In the genomic region with DNA sequence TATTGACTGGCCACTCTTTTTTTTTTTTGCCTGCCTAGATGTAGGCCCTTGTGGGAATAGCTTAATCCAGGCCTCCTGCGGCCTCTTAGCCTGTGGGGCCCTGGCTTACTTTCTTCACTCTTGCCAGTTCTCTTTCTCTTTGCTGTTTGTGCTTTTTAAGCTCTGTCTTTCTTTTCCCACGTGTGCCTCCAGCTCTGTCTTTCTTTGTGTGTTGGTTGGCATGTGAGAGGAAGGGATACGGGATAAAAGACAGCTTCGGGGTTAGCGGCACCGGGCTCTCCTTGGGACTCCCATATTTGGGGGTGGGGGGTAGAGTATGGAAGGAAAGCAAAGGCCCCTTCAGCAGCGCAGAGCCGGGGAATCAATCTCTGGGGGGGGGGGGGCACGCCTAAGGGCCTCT, we compare ENCODE assay signal across 22 mouse cellular contexts.
DNase-seq lines count a peak whose midpoint lies in the region; ATAC-seq and TF ChIP-seq lines count a peak whose summit lies in the region.
"Had no signal": no experiment of that assay in that cellular context is flagged by ENCODE, and none has a peak within 500 bp of the region (broad histone marks: within the 10 kb centered on the region; RNA-seq: fewer than 3 reads in every experiment).

No protein-coding gene starts in this region.

- H3K36me3 ChIP-seq in hindbrain, embryonic 10.5 days = no peaks in the 10 kb centered on the region
- H3K36me3 ChIP-seq in hindbrain, postnatal 0 days (ENCODE audit: insufficient read depth, low read length) = no peaks in the 10 kb centered on the region
- no peaks in the 10 kb centered on the region for H3K36me3 ChIP-seq in midbrain, embryonic 14.5 days (ENCODE audit: control insufficient read depth, insufficient read depth, low read length)
- no peaks in the 10 kb centered on the region for H3K36me3 ChIP-seq in midbrain, postnatal 0 days (ENCODE audit: insufficient read depth, low read length)
- no peaks in the 10 kb centered on the region for H3K36me3 ChIP-seq in forebrain, embryonic 14.5 days (ENCODE audit: control insufficient read depth, insufficient read depth, low read length)
- no peaks in the 10 kb centered on the region for H3K36me3 ChIP-seq in limb, embryonic 15.5 days
- H3K36me3 ChIP-seq: embryonic facial prominence, embryonic 12.5 days; midbrain, embryonic 12.5 days; stomach, embryonic 15.5 days had no signal

- ATAC-seq in hindbrain, postnatal 0 days = no peak
- no peak for ATAC-seq in midbrain, embryonic 14.5 days (ENCODE audit: low FRiP score, low TSS enrichment)
- ATAC-seq in midbrain, postnatal 0 days (ENCODE audit: low FRiP score) = no peak
- peak; percentile 29; the same call in 1 of the 2 replicates for ATAC-seq in forebrain, embryonic 14.5 days
- no peak for ATAC-seq in limb, embryonic 15.5 days (ENCODE audit: insufficient number of reproducible peaks, low FRiP score, low TSS enrichment, low read depth)
- ATAC-seq: CD4-positive, CD25-positive, alpha-beta regulatory T cell, adult 4 months; hindbrain, embryonic 16.5 days; intestine, embryonic 16.5 days had no signal

- DNase-seq in hindbrain, embryonic 10.5 days (ENCODE audit: low spot score) = no peak
- DNase-seq in hindbrain, postnatal 0 days (ENCODE audit: low spot score) = no peak
- no peak for DNase-seq in midbrain, embryonic 14.5 days
- no peak for DNase-seq in midbrain, postnatal 0 days (ENCODE audit: low spot score)
- peak; percentile 45 for DNase-seq in forebrain, embryonic 14.5 days (ENCODE audit: low spot score)
- no peak for DNase-seq in ovary, postnatal 14 days (ENCODE audit: low spot score)
- DNase-seq in spleen, postnatal 36 days (ENCODE audit: low spot score in 2 of 2) = no peak
- DNase-seq: cerebellum, adult 11-12 months; cerebellum, postnatal 10 days; gastrocnemius, postnatal 10 days; heart, adult 11 months; right cerebral cortex, postnatal 4 days; thymus, postnatal 36 days had no signal

- H3K4me2 ChIP-seq in hindbrain, postnatal 0 days (ENCODE audit: low read depth, low read length) = no peak overlapping the region
- no peak overlapping the region for H3K4me2 ChIP-seq in midbrain, embryonic 14.5 days (ENCODE audit: low read length)
- H3K4me2 ChIP-seq in midbrain, postnatal 0 days (ENCODE audit: low read depth, low read length, poor library complexity, severe bottlenecking) = no peak overlapping the region
- no peak overlapping the region for H3K4me2 ChIP-seq in forebrain, embryonic 14.5 days (ENCODE audit: low read length)
- no peak overlapping the region for H3K4me2 ChIP-seq in limb, embryonic 15.5 days
- H3K4me2 ChIP-seq: embryonic facial prominence, embryonic 12.5 days; heart, embryonic 11.5 days; midbrain, embryonic 12.5 days; stomach, embryonic 15.5 days had no signal

- no peak for TF ChIP-seq CTCF in hindbrain, postnatal 0 days (IDR thresholded peaks at IDR 0.05; ENCODE audit: low read depth)
- no peak for TF ChIP-seq CTCF in midbrain, postnatal 0 days (IDR thresholded peaks at IDR 0.05)

- H3K9ac ChIP-seq in hindbrain, postnatal 0 days (replicated peaks; ENCODE audit: low read length) = no peak overlapping the region
- no peak overlapping the region for H3K9ac ChIP-seq in midbrain, embryonic 14.5 days (replicated peaks; ENCODE audit: low read length)
- no peak overlapping the region for H3K9ac ChIP-seq in midbrain, postnatal 0 days (replicated peaks; ENCODE audit: low read length, poor library complexity, severe bottlenecking)
- H3K9ac ChIP-seq in forebrain, embryonic 14.5 days (ENCODE audit: low read length) = no peak overlapping the region
- H3K9ac ChIP-seq in limb, embryonic 15.5 days = no peak overlapping the region
- H3K9ac ChIP-seq: embryonic facial prominence, embryonic 12.5 days; midbrain, embryonic 12.5 days; stomach, embryonic 15.5 days had no signal

- 0 out of 2 replicates have a peak, but pooled peaks cover 4% of the 10 kb centered on the region for H3K27me3 ChIP-seq in hindbrain, embryonic 10.5 days (ENCODE audit: insufficient read depth, poor library complexity, severe bottlenecking)
- no peaks in the 10 kb centered on the region for H3K27me3 ChIP-seq in hindbrain, postnatal 0 days (ENCODE audit: insufficient read depth, low read length)
- H3K27me3 ChIP-seq in midbrain, embryonic 14.5 days (ENCODE audit: control insufficient read depth, insufficient read depth, low read length) = no peaks in the 10 kb centered on the region
- no peaks in the 10 kb centered on the region for H3K27me3 ChIP-seq in midbrain, postnatal 0 days (ENCODE audit: insufficient read depth, low read length)
- H3K27me3 ChIP-seq in forebrain, embryonic 14.5 days (replicated peaks; ENCODE audit: control insufficient read depth, insufficient read depth, low read length) = no peaks in the 10 kb centered on the region
- H3K27me3 ChIP-seq in limb, embryonic 15.5 days = no peaks in the 10 kb centered on the region
- H3K27me3 ChIP-seq: embryonic facial prominence, embryonic 12.5 days; midbrain, embryonic 12.5 days had no signal

- H3K9me3 ChIP-seq in hindbrain, embryonic 10.5 days = no peaks in the 10 kb centered on the region
- no peaks in the 10 kb centered on the region for H3K9me3 ChIP-seq in hindbrain, postnatal 0 days (ENCODE audit: low read length)
- H3K9me3 ChIP-seq in midbrain, embryonic 14.5 days (ENCODE audit: control insufficient read depth, low read length) = no peaks in the 10 kb centered on the region
- H3K9me3 ChIP-seq in midbrain, postnatal 0 days (ENCODE audit: low read length) = no peaks in the 10 kb centered on the region
- H3K9me3 ChIP-seq in forebrain, embryonic 14.5 days (replicated peaks; ENCODE audit: control insufficient read depth, low read length) = no peaks in the 10 kb centered on the region
- H3K9me3 ChIP-seq in limb, embryonic 15.5 days = no peaks in the 10 kb centered on the region
- H3K9me3 ChIP-seq: embryonic facial prominence, embryonic 12.5 days; midbrain, embryonic 12.5 days; stomach, embryonic 15.5 days had no signal

- H3K4me3 ChIP-seq in hindbrain, embryonic 10.5 days = no peak overlapping the region
- no peak overlapping the region for H3K4me3 ChIP-seq in hindbrain, postnatal 0 days (ENCODE audit: low read length)
- H3K4me3 ChIP-seq in midbrain, embryonic 14.5 days (replicated peaks; ENCODE audit: low read depth, low read length) = no peak overlapping the region
- H3K4me3 ChIP-seq in midbrain, postnatal 0 days (ENCODE audit: low read depth, low read length) = no peak overlapping the region
- no peak overlapping the region for H3K4me3 ChIP-seq in forebrain, embryonic 14.5 days (ENCODE audit: low read depth, low read length)
- no peak overlapping the region for H3K4me3 ChIP-seq in limb, embryonic 15.5 days
- H3K4me3 ChIP-seq: embryonic facial prominence, embryonic 12.5 days; erythroblast, embryonic 14.5 days; midbrain, embryonic 12.5 days; stomach, embryonic 15.5 days had no signal

- H3K4me1 ChIP-seq in hindbrain, embryonic 10.5 days (replicated peaks) = peaks cover 13% of the 10 kb centered on the region; the same call in 1 of the 2 replicates
- H3K4me1 ChIP-seq in hindbrain, postnatal 0 days (ENCODE audit: insufficient read depth, low read length) = no peaks in the 10 kb centered on the region
- no peaks in the 10 kb centered on the region; the same call in 1 of the 2 replicates for H3K4me1 ChIP-seq in midbrain, embryonic 14.5 days (ENCODE audit: control insufficient read depth, insufficient read depth, low read length)
- no peaks in the 10 kb centered on the region; the same call in 1 of the 2 replicates for H3K4me1 ChIP-seq in midbrain, postnatal 0 days (ENCODE audit: insufficient read depth, low read length)
- peaks cover 11% of the 10 kb centered on the region for H3K4me1 ChIP-seq in forebrain, embryonic 14.5 days (ENCODE audit: control insufficient read depth, insufficient read depth, low read length)
- H3K4me1 ChIP-seq in limb, embryonic 15.5 days = peaks cover 11% of the 10 kb centered on the region; the same call in 1 of the 2 replicates
- H3K4me1 ChIP-seq: stomach, embryonic 15.5 days had no signal

- H3K27ac ChIP-seq in hindbrain, embryonic 10.5 days = peak overlapping the region; percentile 40; the same call in 1 of the 2 replicates
- H3K27ac ChIP-seq in hindbrain, postnatal 0 days = no peak overlapping the region
- 0 out of 2 replicates have a peak overlapping the region, but pooled peaks have one; percentile 1 for H3K27ac ChIP-seq in midbrain, embryonic 14.5 days (replicated peaks; ENCODE audit: low read depth, low read length)
- no peak overlapping the region for H3K27ac ChIP-seq in midbrain, postnatal 0 days (ENCODE audit: low read depth, low read length)
- H3K27ac ChIP-seq in forebrain, embryonic 14.5 days (ENCODE audit: low read depth, low read length) = no peak overlapping the region; the same call in 1 of the 2 replicates
- peak overlapping the region; percentile 34 for H3K27ac ChIP-seq in limb, embryonic 15.5 days
- H3K27ac ChIP-seq: embryonic facial prominence, embryonic 12.5 days; midbrain, embryonic 12.5 days; stomach, embryonic 15.5 days had no signal

- 79% methylated on average over 9 of the region's 9 CpGs for WGBS in hindbrain, embryonic 10.5 days
- 59% methylated on average over 9 of the region's 9 CpGs for WGBS in hindbrain, postnatal 0 days
- WGBS in midbrain, embryonic 14.5 days = 40% methylated on average over 9 of the region's 9 CpGs
- WGBS in midbrain, postnatal 0 days = 40% methylated on average over 9 of the region's 9 CpGs
- 7% methylated on average over 9 of the region's 9 CpGs for WGBS in forebrain, embryonic 14.5 days
- 69% methylated on average over 9 of the region's 9 CpGs for WGBS in limb, embryonic 15.5 days

Comparison
In these comparisons a context has a peak if more than half of its experiments do, and no peak if none do; other contexts are left out.
1. H3K27ac ChIP-seq: peak in hindbrain, embryonic 10.5 days (single experiment), midbrain, embryonic 14.5 days (single experiment) and limb, embryonic 15.5 days (single experiment); none in hindbrain, postnatal 0 days (single experiment), midbrain, postnatal 0 days (single experiment) and forebrain, embryonic 14.5 days (single experiment).